Mouse (Mus musculus): ENCODE measurements around the gene Prrg2. TPM values are rescaled to one million over a fixed set of nuclear protein-coding genes. Genes with fewer than 3 reads are reported as not detected.

Prrg2 gene
- total RNA-seq, 2 experiments from 2014 or later = 8.1 to 11.0 TPM

DNA sequence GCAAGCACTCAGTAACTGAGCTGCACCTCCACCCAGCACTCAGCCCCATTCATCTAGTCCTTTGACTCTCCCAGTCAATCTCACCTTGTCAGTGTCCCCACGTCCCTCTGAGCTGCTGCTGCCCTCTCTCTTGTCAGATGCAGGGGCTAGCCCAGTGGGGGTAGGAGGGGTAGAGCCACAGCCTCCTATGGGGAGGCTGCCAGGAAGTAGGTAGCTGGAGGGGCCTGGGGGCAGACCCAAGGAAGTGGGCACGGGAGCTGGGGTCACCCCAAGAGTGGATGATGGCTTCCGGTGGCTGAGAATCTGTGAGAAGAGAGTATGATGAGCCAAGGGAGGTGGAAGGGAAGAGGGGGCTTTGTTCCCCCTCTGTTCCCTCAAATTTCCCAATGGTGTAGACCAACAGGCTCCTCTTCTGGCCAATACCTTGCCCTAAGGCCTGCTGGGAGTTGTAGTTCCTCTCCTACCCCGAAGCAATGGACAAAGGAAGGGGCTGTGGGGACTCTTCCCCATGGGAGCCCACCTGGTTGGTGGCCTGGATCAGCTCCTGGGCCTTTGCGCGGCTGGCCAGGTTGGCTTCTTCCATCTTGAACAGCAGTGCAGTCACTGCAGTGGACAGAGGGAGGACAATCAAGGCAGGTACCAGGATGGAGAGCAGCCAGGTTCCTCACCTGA lies 57.0 kb downstream of the Prrg2 start:
- intact Hi-C loops (cut with DNase I) = no loop called here
- no peak overlapping the region for H3K4me3 ChIP-seq
- TF ChIP-seq CTCF (IDR thresholded peaks at IDR 0.05) = no peak
- DNase-seq = no peak
- H3K27ac ChIP-seq = no peak overlapping the region

DNA sequence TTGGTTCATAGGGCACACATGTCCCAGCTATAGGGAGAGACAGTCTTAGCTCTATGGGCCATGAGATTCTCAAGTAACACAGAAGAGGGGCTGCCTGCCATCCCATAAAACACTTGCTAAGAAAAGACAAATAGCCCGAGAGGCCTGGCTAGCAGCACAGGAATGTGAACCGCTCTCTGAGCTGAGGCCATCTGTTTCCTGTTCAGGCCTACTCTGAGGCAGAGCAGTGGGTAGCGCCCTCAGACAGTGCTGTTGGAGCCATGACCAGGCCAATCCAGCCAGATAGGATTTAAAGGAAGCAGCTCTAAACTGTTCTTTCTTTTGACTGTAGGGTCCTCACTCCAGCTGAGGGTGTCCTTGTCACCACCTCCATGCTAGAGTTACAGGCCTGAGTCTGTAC lies 57.9 kb downstream of the Prrg2 start:
- intact Hi-C loops (cut with DNase I) = no loop called here
- Histone ChIP-seq H3K4me3 (no peak overlapping the region), H3K27ac (no peak overlapping the region; the same call in 1 of the 2 replicates)
- DNase-seq = no peak
- TF ChIP-seq CTCF (IDR thresholded peaks at IDR 0.05) = no peak

Small RNAs within 50 kb of the gene (microRNA-seq; reads per million reads assigned to microRNA genes)
- not detected for gene Mir7054

Other genes starting within 250 kb of the Prrg2 start
- 10 to 100 TPM; 21.8 to 26.6 TPM for gene Nup62, start 246.6 kb downstream of the Prrg2 start, total RNA-seq (2021)
- 1 to 10 TPM; 1.6 to 3.3 TPM for gene Il4i1, start 246.3 kb downstream of the Prrg2 start, total RNA-seq (2021)
- 100 to 1,000 TPM in 1 of 2 experiments, 10 to 100 TPM in 1; 74.7 to 115 TPM for gene Atf5, start 246.0 kb downstream of the Prrg2 start, total RNA-seq (2021)
- gene Akt1s1, start 213.7 kb downstream of the Prrg2 start, total RNA-seq (2021) = 100 to 1,000 TPM; 128 to 137 TPM
- 10 to 100 TPM; 40.8 to 56.4 TPM for gene Tbc1d17, start 213.6 kb downstream of the Prrg2 start, total RNA-seq (2021)
- gene Pnkp, start 205.5 kb downstream of the Prrg2 start, total RNA-seq (2021) = 10 to 100 TPM; 19.4 to 21.2 TPM
- gene Ptov1, start 192.9 kb downstream of the Prrg2 start, total RNA-seq (2021) = 100 to 1,000 TPM; 126 to 137 TPM
- gene Med25, start 170.0 kb downstream of the Prrg2 start, total RNA-seq (2021) = 10 to 100 TPM; 53.1 to 68.5 TPM
- 10 to 100 TPM; 16.4 to 18.6 TPM for gene Fuz, start 166.6 kb downstream of the Prrg2 start, total RNA-seq (2021)
- gene Ap2a1, start 133.2 kb downstream of the Prrg2 start, total RNA-seq (2021) = 10 to 100 TPM; 59.1 to 62.6 TPM
- gene Tsks, start 119.5 kb downstream of the Prrg2 start, total RNA-seq (2021) = not detected
- gene Cpt1c, start 87.8 kb downstream of the Prrg2 start, total RNA-seq (2021) = 1 to 10 TPM in 1 of 2 experiments, under 1 TPM in 1; 0.92 to 2.3 TPM
- gene Prmt1, start 76.1 kb downstream of the Prrg2 start, total RNA-seq (2021) = 100 to 1,000 TPM; 126 to 136 TPM
- gene Irf3, start 65.0 kb downstream of the Prrg2 start, total RNA-seq (2021) = 10 to 100 TPM; 18.4 to 18.9 TPM
- gene Bcl2l12, start 64.0 kb downstream of the Prrg2 start, total RNA-seq (2021) = 1 to 10 TPM; 7.6 to 9.7 TPM
- gene Scaf1, start 46.3 kb downstream of the Prrg2 start, total RNA-seq (2021) = 10 to 100 TPM; 41.7 to 44.3 TPM
- gene Rras, start 44.7 kb downstream of the Prrg2 start, total RNA-seq (2021) = 10 to 100 TPM; 22.6 to 25.5 TPM
- 10 to 100 TPM; 12.8 to 16.1 TPM for gene Prr12, start 9.8 kb downstream of the Prrg2 start, total RNA-seq (2021)
- gene Nosip, start 248 bp downstream of the Prrg2 start, total RNA-seq (2021) = 10 to 100 TPM; 30.2 to 32.9 TPM
- gene Rcn3, start 29.5 kb upstream of the Prrg2 start, total RNA-seq (2021) = 10 to 100 TPM in 1 of 2 experiments, 1 to 10 TPM in 1; 7.2 to 20.2 TPM
- 10 to 100 TPM; 33.6 to 38.5 TPM for gene Fcgrt, start 41.2 kb upstream of the Prrg2 start, total RNA-seq (2021)
- gene Rps11, start 61.8 kb upstream of the Prrg2 start, total RNA-seq (2021) = 100 to 1,000 TPM; 457 to 518 TPM
- gene Rpl13a, start 66.1 kb upstream of the Prrg2 start, total RNA-seq (2021) = 100 to 1,000 TPM; 552 to 624 TPM
- gene Gm45713, start 73.6 kb upstream of the Prrg2 start, total RNA-seq (2021) = under 1 TPM in 1 of 2 experiments, not detected in 1; 0.26 TPM
- 1 to 10 TPM; 2.2 to 3.3 TPM for gene Flt3l, start 73.8 kb upstream of the Prrg2 start, total RNA-seq (2021)
- gene Pih1d1, start 91.6 kb upstream of the Prrg2 start, total RNA-seq (2021) = 10 to 100 TPM; 34.7 to 39.7 TPM
- gene Aldh16a1, start 91.9 kb upstream of the Prrg2 start, total RNA-seq (2021) = 10 to 100 TPM; 11.6 to 15.1 TPM
- gene Slc17a7, start 101.3 kb upstream of the Prrg2 start, total RNA-seq (2021) = under 1 TPM; 0.31 to 0.36 TPM
- gene Gfy, start 116.9 kb upstream of the Prrg2 start, total RNA-seq (2021) = not detected
- not detected for gene Pth2, start 118.3 kb upstream of the Prrg2 start, total RNA-seq (2021)
- not detected for gene Ccdc155, start 142.2 kb upstream of the Prrg2 start, total RNA-seq (2021)
- not detected for gene Dkkl1, start 149.5 kb upstream of the Prrg2 start, total RNA-seq (2021)
- gene Tead2, start 153.1 kb upstream of the Prrg2 start, total RNA-seq (2021) = 1 to 10 TPM; 2.6 to 4.1 TPM
- 1 to 10 TPM in 1 of 2 experiments, under 1 TPM in 1; 0.69 to 1.3 TPM for gene Cd37, start 176.4 kb upstream of the Prrg2 start, total RNA-seq (2021)
- gene Slc6a16, start 178.4 kb upstream of the Prrg2 start, total RNA-seq (2021) = not detected
- gene Slc6a21, start 214.8 kb upstream of the Prrg2 start, total RNA-seq (2021) = not detected

All from gastrocnemius, adult 2 months (tissue).